Mouse (Mus musculus) C2C12 (cell line): ENCODE results near the gene Unc5cl.

Experiments
- CTCF ChIP-seq: IDR thresholded peaks from one replicate; pipeline ENCODE4 v1.5.1; 2011; ENCODE audit not compliant: control insufficient read depth, insufficient read depth, insufficient read length
- FOSL1 ChIP-seq: IDR thresholded peaks from one replicate; pipeline ENCODE4 v1.8.0; 2011; ENCODE audit warnings: mild to moderate bottlenecking, low read length; ENCODE audit not compliant: poor library complexity, insufficient read depth, severe bottlenecking
- MAX ChIP-seq: IDR thresholded peaks from one replicate; pipeline ENCODE4 v1.6.1; 2011; ENCODE audit warnings: mild to moderate bottlenecking, control low read depth
- MYOG ChIP-seq: IDR thresholded peaks from one replicate; pipeline ENCODE4 v1.6.1; 2011; ENCODE audit not compliant: control insufficient read depth, insufficient read length; ENCODE audit errors: extremely low read depth
- USF1 ChIP-seq: IDR thresholded peaks from one replicate; pipeline ENCODE4 v1.6.1; 2011; ENCODE audit warnings: low read depth, mild to moderate bottlenecking, control low read depth, moderate library complexity

GRCm38 (mm10) chr17:48509596-48509995, 54.9 kb downstream of the Unc5cl start:
- TF ChIP-seq MAX (no peak), CTCF (no peak), USF1 (no peak), FOSL1 (no peak), MYOG (no peak)
